Mouse (Mus musculus): ENCODE measurements around the gene Tmcc1.

DNA sequence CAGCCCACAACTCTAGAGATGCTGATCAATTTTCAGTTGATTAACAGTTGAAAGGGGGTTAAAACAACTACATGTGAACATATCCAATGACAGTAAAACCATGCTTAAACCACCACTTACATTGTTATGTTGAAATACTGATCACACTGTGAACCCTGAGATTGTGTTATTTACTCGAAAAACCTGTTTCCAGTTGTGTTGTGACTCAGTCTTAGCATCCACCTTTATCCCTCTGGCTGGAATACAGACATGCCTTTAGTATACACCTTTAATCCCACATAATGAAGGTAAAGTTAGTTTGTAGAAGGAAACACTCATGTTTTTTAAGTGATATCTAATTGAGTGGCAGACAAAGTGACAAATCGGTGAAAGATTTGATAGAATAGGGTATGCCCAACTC is 156.7 kb downstream of the Tmcc1 start:
- no peak for TF ChIP-seq CTCF (IDR thresholded peaks at IDR 0.05; ENCODE audit: low read depth)
- no peak for TF ChIP-seq EP300 (optimal IDR thresholded peaks at IDR 0.05)

Data from stomach, postnatal 0 days (tissue).